Mouse (Mus musculus): ENCODE results near the gene Wwox. TPM values are rescaled to one million over a fixed set of nuclear protein-coding genes. Genes with fewer than 3 reads are reported as not detected.

Wwox gene
- polyA plus RNA-seq (2014; fragmentation: Illumina TruSeq; extraction: RNeasy Lipid Tissue Mini Kit (QIAGEN cat#74804); ENCODE audit: low read depth, low replicate concordance): 14.9 TPM

DNA sequence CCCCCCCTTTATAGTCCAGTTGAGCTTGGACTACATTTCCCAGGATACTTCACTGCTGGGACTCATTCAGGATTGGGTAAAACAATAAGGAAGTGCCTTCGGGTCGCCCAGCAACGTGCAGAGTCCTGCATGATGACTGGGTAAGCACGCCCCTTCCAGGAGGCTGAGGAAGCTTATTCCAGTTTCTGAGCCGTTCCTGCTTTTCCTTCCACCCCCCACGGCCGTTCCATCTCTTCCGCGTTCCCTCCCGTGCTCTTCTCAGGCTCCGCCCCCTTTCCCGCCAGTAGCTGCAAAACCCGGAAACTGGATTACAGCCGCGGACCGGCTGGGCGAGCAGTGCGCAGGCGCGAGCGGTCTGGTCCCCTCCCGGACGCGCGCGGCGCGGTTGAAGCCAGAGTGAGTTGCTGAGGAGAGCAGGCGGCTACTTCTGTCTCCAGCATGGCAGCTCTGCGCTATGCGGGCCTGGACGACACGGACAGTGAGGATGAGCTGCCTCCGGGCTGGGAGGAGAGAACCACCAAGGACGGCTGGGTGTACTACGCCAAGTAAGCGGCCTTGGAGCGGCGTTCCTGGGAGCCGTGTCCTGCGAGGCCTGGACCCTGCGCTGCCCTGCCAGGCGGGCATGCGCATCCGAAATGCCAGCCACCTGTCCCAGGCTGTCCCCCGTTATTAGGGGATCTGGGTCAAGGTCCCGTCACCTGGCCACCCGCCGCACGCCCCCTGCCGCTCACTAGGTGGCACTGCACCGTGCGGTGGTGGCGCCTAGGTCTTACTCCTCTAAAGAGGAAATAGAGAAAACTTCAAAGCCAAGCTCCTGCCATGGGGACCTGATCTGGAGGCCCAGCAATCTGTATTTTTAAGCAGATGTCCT lies at the start of gene Wwox:
TSS of gene Wwox (plus strand) at position 322 of the 871 bp plus-strand sequence.

DNA sequence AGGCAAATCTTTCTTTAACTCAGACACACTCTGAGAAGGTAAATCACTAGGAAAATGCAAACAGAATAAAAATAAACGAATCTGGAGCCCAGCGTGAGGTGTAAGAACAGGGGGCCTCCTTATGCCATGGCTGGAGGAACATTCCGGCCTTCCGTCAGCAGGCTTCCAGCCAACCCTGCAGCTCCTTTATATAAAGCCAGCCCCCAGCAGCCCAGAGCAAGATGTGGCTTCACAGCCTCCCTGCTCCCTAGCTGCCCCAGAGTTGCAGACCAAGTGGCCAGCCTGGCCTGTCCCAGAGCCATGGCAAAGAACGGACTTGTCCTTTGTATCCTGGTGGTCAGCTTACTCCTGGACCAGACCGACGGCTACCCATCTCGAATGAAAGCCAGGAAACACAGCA lies 21.7 kb upstream of the Wwox start, which contains the start of gene Clec3a:
TSS of gene Clec3a (plus strand) at position 301 of the 400 bp plus-strand sequence.

Other genes starting within 250 kb of the Wwox start
- 17.3 TPM for gene Vat1l, start 234.0 kb upstream of the Wwox start, polyA plus RNA-seq (2014; fragmentation: Illumina TruSeq; extraction: RNeasy Lipid Tissue Mini Kit (QIAGEN cat#74804); ENCODE audit: low read depth, low replicate concordance)
- gene Clec3a, start 21.6 kb upstream of the Wwox start, polyA plus RNA-seq (2014; fragmentation: Illumina TruSeq; extraction: RNeasy Lipid Tissue Mini Kit (QIAGEN cat#74804); ENCODE audit: low read depth, low replicate concordance): not detected